ENCODE assay signal across 25 mouse cellular contexts in the genomic region with DNA sequence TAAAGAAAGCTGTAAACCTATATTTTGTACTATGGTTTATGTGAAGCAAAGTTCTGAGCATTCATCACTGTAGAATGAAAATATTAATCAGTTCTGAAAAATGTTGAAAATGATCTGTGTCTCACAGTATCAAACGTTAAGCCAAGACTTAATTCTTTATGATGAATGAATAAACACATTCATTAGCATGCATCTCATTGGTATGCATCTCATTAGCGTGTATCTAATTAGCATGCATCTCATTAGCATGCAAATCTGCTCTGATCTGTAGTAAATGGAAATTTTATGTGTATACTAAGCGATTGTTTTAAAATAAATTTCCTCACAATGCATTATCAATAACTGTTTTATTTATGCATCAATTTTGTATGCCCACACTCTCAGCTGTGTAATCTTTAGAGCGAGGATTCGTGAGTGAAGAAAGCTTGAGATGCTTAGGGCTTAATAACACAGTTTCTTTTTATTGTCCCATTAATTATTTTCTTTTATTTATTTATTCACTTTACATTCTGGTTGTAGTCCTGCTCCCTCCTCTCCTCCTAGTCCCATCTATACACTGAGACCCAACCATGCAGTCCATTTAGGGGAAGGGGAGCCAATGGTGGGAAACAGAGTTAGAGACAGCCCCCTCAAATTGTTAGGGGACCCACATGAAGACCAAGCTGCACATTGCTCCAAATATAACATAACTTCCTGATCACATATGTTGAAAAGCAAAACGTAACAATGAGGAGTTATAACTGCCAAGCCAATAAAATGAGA.
DNase-seq lines count a peak whose midpoint lies in the region; ATAC-seq and TF ChIP-seq lines count a peak whose summit lies in the region.
"Had no signal": no experiment of that assay in that cellular context is flagged by ENCODE, and none has a peak within 500 bp of the region (broad histone marks: within the 10 kb centered on the region; RNA-seq: fewer than 3 reads in every experiment).

No protein-coding gene starts in this region.

- no peaks in the 10 kb centered on the region for H3K27me3 ChIP-seq in limb, embryonic 15.5 days
- no peaks in the 10 kb centered on the region for H3K27me3 ChIP-seq in limb, embryonic 10.5 days (ENCODE audit: low read depth, poor library complexity, severe bottlenecking)
- no peaks in the 10 kb centered on the region for H3K27me3 ChIP-seq in forebrain, embryonic 12.5 days
- no peaks in the 10 kb centered on the region for H3K27me3 ChIP-seq in hindbrain, embryonic 15.5 days
- H3K27me3 ChIP-seq: heart, embryonic 12.5 days; kidney, embryonic 15.5 days; limb, embryonic 13.5 days; liver, embryonic 13.5 days; megakaryocyte, embryonic 14.5 days had no signal

- H3K4me2 ChIP-seq in limb, embryonic 15.5 days: no peak overlapping the region
- H3K4me2 ChIP-seq in forebrain, embryonic 12.5 days: no peak overlapping the region
- no peak overlapping the region for H3K4me2 ChIP-seq in hindbrain, embryonic 15.5 days
- H3K4me2 ChIP-seq: embryonic facial prominence, embryonic 15.5 days; heart, embryonic 12.5 days; kidney, embryonic 15.5 days; limb, embryonic 13.5 days; liver, embryonic 13.5 days; lung, embryonic 14.5 days had no signal

- no peak overlapping the region for H3K9ac ChIP-seq in limb, embryonic 15.5 days
- no peak overlapping the region for H3K9ac ChIP-seq in forebrain, embryonic 12.5 days
- no peak overlapping the region for H3K9ac ChIP-seq in hindbrain, embryonic 15.5 days
- H3K9ac ChIP-seq: embryonic facial prominence, embryonic 15.5 days; heart, embryonic 12.5 days; kidney, embryonic 15.5 days; limb, embryonic 13.5 days; liver, embryonic 13.5 days; lung, embryonic 14.5 days had no signal

- no peak for DNase-seq in limb, embryonic 10.5 days (ENCODE audit: low spot score)
- peak; percentile 88 for DNase-seq in brain, embryonic 14.5 days (ENCODE audit: low read depth)
- DNase-seq in adrenal gland, postnatal 25 days: no peak
- DNase-seq: adrenal gland, postnatal 10 days; cerebellum, adult 9-10 months; gastrocnemius, postnatal 10 days; heart, adult 11 months; heart, postnatal 10 days; kidney, adult 11 months; kidney, postnatal 4 days; liver, embryonic 13.5 days; lung, embryonic 14.5 days; lung, postnatal 36 days; thymus, postnatal 14 days had no signal

- H3K9me3 ChIP-seq in limb, embryonic 15.5 days: no peaks in the 10 kb centered on the region
- no peaks in the 10 kb centered on the region for H3K9me3 ChIP-seq in limb, embryonic 10.5 days (replicated peaks)
- H3K9me3 ChIP-seq in forebrain, embryonic 12.5 days: 0 out of 2 replicates have a peak, but pooled peaks cover 5% of the 10 kb centered on the region
- no peaks in the 10 kb centered on the region for H3K9me3 ChIP-seq in hindbrain, embryonic 15.5 days
- H3K9me3 ChIP-seq: embryonic facial prominence, embryonic 15.5 days; heart, embryonic 12.5 days; kidney, embryonic 15.5 days; limb, embryonic 13.5 days; liver, embryonic 13.5 days had no signal

- no peak for TF ChIP-seq POLR2A in brain, embryonic 14.5 days (IDR thresholded peaks at IDR 0.05; ENCODE audit: borderline replicate concordance, extremely low read depth, insufficient read depth, insufficient read length, poor library complexity, severe bottlenecking)

- no peak for TF ChIP-seq CTCF in brain, embryonic 14.5 days (IDR thresholded peaks at IDR 0.05; ENCODE audit: borderline replicate concordance, extremely low read depth, insufficient read depth, insufficient read length)

- H3K4me3 ChIP-seq in limb, embryonic 15.5 days: no peak overlapping the region
- no peak overlapping the region for H3K4me3 ChIP-seq in limb, embryonic 10.5 days
- no peak overlapping the region for H3K4me3 ChIP-seq in forebrain, embryonic 12.5 days (replicated peaks)
- no peak overlapping the region for H3K4me3 ChIP-seq in hindbrain, embryonic 15.5 days
- H3K4me3 ChIP-seq: embryonic facial prominence, embryonic 15.5 days; heart, embryonic 12.5 days; kidney, embryonic 15.5 days; limb, embryonic 13.5 days; liver, embryonic 13.5 days had no signal

- H3K36me3 ChIP-seq in limb, embryonic 15.5 days: no peaks in the 10 kb centered on the region
- no peaks in the 10 kb centered on the region for H3K36me3 ChIP-seq in limb, embryonic 10.5 days
- H3K36me3 ChIP-seq in forebrain, embryonic 12.5 days (replicated peaks): no peaks in the 10 kb centered on the region
- H3K36me3 ChIP-seq in hindbrain, embryonic 15.5 days: no peaks in the 10 kb centered on the region
- H3K36me3 ChIP-seq: embryonic facial prominence, embryonic 15.5 days; heart, embryonic 12.5 days; kidney, embryonic 15.5 days; limb, embryonic 13.5 days; liver, embryonic 13.5 days had no signal

- no peak for ATAC-seq in limb, embryonic 15.5 days (ENCODE audit: insufficient number of reproducible peaks, low FRiP score, low TSS enrichment, low read depth)
- peak; percentile 65; the same call in 1 of the 2 replicates for ATAC-seq in forebrain, embryonic 12.5 days (ENCODE audit: low FRiP score)
- peak; percentile 66; the same call in 1 of the 2 replicates for ATAC-seq in hindbrain, embryonic 15.5 days (ENCODE audit: low FRiP score, low read depth)
- ATAC-seq in cerebellum, adult (ENCODE audit: insufficient number of reproducible peaks, low FRiP score, low TSS enrichment): no peak
- no peak for ATAC-seq in megakaryocyte-erythroid progenitor cell, adult 5-6 weeks (replicated peaks; ENCODE audit: low FRiP score, low TSS enrichment, poor library complexity, severe bottlenecking)
- ATAC-seq: activated CD4-positive, CD25-positive, alpha-beta regulatory T cell, adult 4 months had no signal

- H3K27ac ChIP-seq in limb, embryonic 15.5 days: peak overlapping the region; percentile 43; the same call in 1 of the 2 replicates
- no peak overlapping the region for H3K27ac ChIP-seq in limb, embryonic 10.5 days
- peak overlapping the region; percentile 38 for H3K27ac ChIP-seq in forebrain, embryonic 12.5 days
- no peak overlapping the region for H3K27ac ChIP-seq in hindbrain, embryonic 15.5 days (replicated peaks)
- H3K27ac ChIP-seq: embryonic facial prominence, embryonic 15.5 days; kidney, embryonic 15.5 days; liver, embryonic 13.5 days had no signal

- 71% methylated on average over 6 of the region's 6 CpGs for WGBS in limb, embryonic 15.5 days
- WGBS in limb, embryonic 10.5 days: 81% methylated on average over 6 of the region's 6 CpGs
- 45% methylated on average over 6 of the region's 6 CpGs for WGBS in forebrain, embryonic 12.5 days
- WGBS in hindbrain, embryonic 15.5 days: 38% methylated on average over 6 of the region's 6 CpGs

- peaks cover 19% of the 10 kb centered on the region for H3K4me1 ChIP-seq in limb, embryonic 15.5 days
- peaks cover 23% of the 10 kb centered on the region for H3K4me1 ChIP-seq in limb, embryonic 10.5 days
- H3K4me1 ChIP-seq in forebrain, embryonic 12.5 days: peaks cover 24% of the 10 kb centered on the region
- peaks cover 21% of the 10 kb centered on the region for H3K4me1 ChIP-seq in hindbrain, embryonic 15.5 days (replicated peaks)
- H3K4me1 ChIP-seq: embryonic facial prominence, embryonic 15.5 days; heart, embryonic 12.5 days; kidney, embryonic 15.5 days; liver, embryonic 13.5 days; megakaryocyte, embryonic 14.5 days had no signal

Comparison
In these comparisons a context has a peak if more than half of its experiments do, and no peak if none do; other contexts are left out.
1. H3K27ac ChIP-seq: peak in limb, embryonic 15.5 days (single experiment) and forebrain, embryonic 12.5 days (single experiment); none in limb, embryonic 10.5 days (single experiment) and hindbrain, embryonic 15.5 days (single experiment).
2. ATAC-seq: peak in forebrain, embryonic 12.5 days (single experiment) and hindbrain, embryonic 15.5 days (single experiment); none in limb, embryonic 15.5 days (single experiment), cerebellum, adult (single experiment) and megakaryocyte-erythroid progenitor cell, adult 5-6 weeks (single experiment).